Mouse (Mus musculus): ENCODE data around the gene Slc35b3.

Slc35b3 gene

GRCm38 (mm10) chr13:38960063-38961050, at the start of gene Slc35b3:
TSS of gene Slc35b3 (minus strand) at chr13:38960875.
- DNase-seq (ENCODE audit: low spot score in 2 of 2), result peak; percentile 77 to 81

GRCm38 (mm10) chr13:39010280-39010679, 49.6 kb upstream of the Slc35b3 start:
- DNase-seq (ENCODE audit: low spot score in 2 of 2), result no peak

GRCm38 (mm10) chr13:39003101-39003762, 42.6 kb upstream of the Slc35b3 start:
- DNase-seq (ENCODE audit: low spot score in 2 of 2), result no peak

- no peak for DNase-seq (ENCODE audit: low spot score in 2 of 2)
Observed at GRCm38 (mm10) chr13:39002424-39002823, 41.7 kb upstream of the Slc35b3 start.

GRCm38 (mm10) chr13:39001434-39001833, 40.8 kb upstream of the Slc35b3 start:
- DNase-seq (ENCODE audit: low spot score in 2 of 2), result no peak

GRCm38 (mm10) chr13:38998958-38999357, 38.3 kb upstream of the Slc35b3 start:
- no peak for DNase-seq (ENCODE audit: low spot score in 2 of 2)

GRCm38 (mm10) chr13:38992529-38992928, 31.9 kb upstream of the Slc35b3 start:
- no peak for DNase-seq (ENCODE audit: low spot score in 2 of 2)

GRCm38 (mm10) chr13:38983751-38984150, 23.1 kb upstream of the Slc35b3 start:
- no peak for DNase-seq (ENCODE audit: low spot score in 2 of 2)

- no peak for DNase-seq (ENCODE audit: low spot score in 2 of 2)
Observed at GRCm38 (mm10) chr13:38980900-38981299, 20.2 kb upstream of the Slc35b3 start.

GRCm38 (mm10) chr13:38976978-38977377, 16.3 kb upstream of the Slc35b3 start:
- DNase-seq (ENCODE audit: low spot score in 2 of 2), result no peak

- no peak for DNase-seq (ENCODE audit: low spot score in 2 of 2)
Observed at GRCm38 (mm10) chr13:38975853-38976252, 15.2 kb upstream of the Slc35b3 start.

- DNase-seq (ENCODE audit: low spot score in 2 of 2), result no peak
Observed at GRCm38 (mm10) chr13:38972602-38973001, 11.9 kb upstream of the Slc35b3 start.

- DNase-seq (ENCODE audit: low spot score in 2 of 2), result no peak
Observed at GRCm38 (mm10) chr13:38971047-38971446, 10.4 kb upstream of the Slc35b3 start.

- DNase-seq (ENCODE audit: low spot score in 2 of 2), result no peak
Observed at GRCm38 (mm10) chr13:38967518-38967917, 6.8 kb upstream of the Slc35b3 start.

- no peak for DNase-seq (ENCODE audit: low spot score in 2 of 2)
Observed at GRCm38 (mm10) chr13:38966922-38967448, 6.3 kb upstream of the Slc35b3 start.

- DNase-seq (ENCODE audit: low spot score in 2 of 2), result no peak
Observed at GRCm38 (mm10) chr13:38962771-38963170, 2.1 kb upstream of the Slc35b3 start.

GRCm38 (mm10) chr13:38958037-38958436, 2.6 kb downstream of the Slc35b3 start:
- no peak for DNase-seq (ENCODE audit: low spot score in 2 of 2)

GRCm38 (mm10) chr13:38946296-38947012, 14.2 kb downstream of the Slc35b3 start:
- no peak for DNase-seq (ENCODE audit: low spot score in 2 of 2)

- DNase-seq (ENCODE audit: low spot score in 2 of 2), result no peak
Observed at GRCm38 (mm10) chr13:38945767-38946166, 14.9 kb downstream of the Slc35b3 start.

GRCm38 (mm10) chr13:38944951-38945350, 15.7 kb downstream of the Slc35b3 start:
- DNase-seq (ENCODE audit: low spot score in 2 of 2), result no peak

- no peak for DNase-seq (ENCODE audit: low spot score in 2 of 2)
Observed at GRCm38 (mm10) chr13:38941786-38942185, 18.9 kb downstream of the Slc35b3 start.

GRCm38 (mm10) chr13:38941280-38941679, 19.4 kb downstream of the Slc35b3 start:
- no peak for DNase-seq (ENCODE audit: low spot score in 2 of 2)

Data from natural killer cell, adult 2 months (primary cell).